Mouse (Mus musculus) forebrain, postnatal 0 days (tissue): ENCODE results near the gene Theg. TPM values are rescaled to one million over a fixed set of nuclear protein-coding genes. Genes with fewer than 3 reads are reported as not detected.

ENCODE experiments used
- ATAC-seq: fragments of 200-750 bp; cut with Nextera tagmentation; 2 replicates; pipeline ENCODE4 v1.8.0; 2017; ENCODE audit warnings: mild to moderate bottlenecking, moderate library complexity
- DNase-seq: peaks from one replicate; pipeline ENCODE4 v3.0.0-alpha.2; 2015
- H3K27ac ChIP-seq: fragments of 300-500 bp; sonication (generic); 2 replicates; pipeline ENCODE4 v1.5.1; 2014; ENCODE audit warnings: low read depth, mild to moderate bottlenecking, antibody characterized with exemption, low read length, moderate library complexity, mixed read lengths
- H3K27me3 ChIP-seq: fragments of 300-500 bp; sonication (generic); 2 replicates; pipeline ENCODE4 v1.6.1; 2014; ENCODE audit warnings: mild to moderate bottlenecking, low read length, mixed read lengths; ENCODE audit not compliant: insufficient read depth
- H3K36me3 ChIP-seq: fragments of 300-500 bp; sonication (generic); 2 replicates; pipeline ENCODE4 v1.6.1; 2014; ENCODE audit warnings: mild to moderate bottlenecking, moderate library complexity; ENCODE audit not compliant: insufficient read depth
- H3K4me1 ChIP-seq: fragments of 300-500 bp; sonication (generic); 2 replicates; pipeline ENCODE4 v1.6.1; 2014; ENCODE audit warnings: antibody characterized with exemption; ENCODE audit not compliant: insufficient read depth
- H3K4me2 ChIP-seq: fragments of 300-500 bp; sonication (generic); 2 replicates; pipeline ENCODE4 v1.6.1; 2014; ENCODE audit warnings: low read depth, mild to moderate bottlenecking, moderate library complexity
- H3K4me3 ChIP-seq: fragments of 300-500 bp; sonication (generic); 2 replicates; pipeline ENCODE4 v1.5.1; 2014; ENCODE audit warnings: low read depth, low read length, mixed read lengths
- H3K9ac ChIP-seq: fragments of 300-500 bp; sonication (generic); 2 replicates; pipeline ENCODE4 v1.6.1; 2014; ENCODE audit warnings: mild to moderate bottlenecking
- H3K9me3 ChIP-seq: fragments of 300-500 bp; sonication (generic); 2 replicates; pipeline ENCODE4 v1.6.1; 2016; ENCODE audit warnings: low read length
- CTCF ChIP-seq: sonication (generic); IDR thresholded peaks from 2 replicates; pipeline ENCODE4 v1.5.1; 2016; ENCODE audit warnings: antibody characterized with exemption, control low read depth, low read depth
- WGBS: fragments of 180-500 bp; shearing (Covaris S2); extraction: QIAGEN DNeasy Blood & Tissue Kit; methylation state at CpG from one replicate; pipeline ENCODE4 v1.1.7; 2014; 5-methylcytosine and 5-hydroxymethylcytosine counted together
- polyA plus RNA-seq: library from polyadenylated mRNA; unstranded; fragments of >200 nt; fragmentation: Nextera tagmentation; extraction: Ambion mirVana; gene quantifications from 2 replicates; pipeline ENCODE4 v1.2.1, GENCODE M21; 2015
- total RNA-seq: library from RNA; depleted of rRNA; stranded (reverse); fragments of >200 nt; gene quantifications from 2 replicates; pipeline ENCODE4 v1.2.3, GENCODE M21; 2014

Theg gene
- total and polyA plus RNA-seq, 2 experiments from 2014 or later = not detected

DNA sequence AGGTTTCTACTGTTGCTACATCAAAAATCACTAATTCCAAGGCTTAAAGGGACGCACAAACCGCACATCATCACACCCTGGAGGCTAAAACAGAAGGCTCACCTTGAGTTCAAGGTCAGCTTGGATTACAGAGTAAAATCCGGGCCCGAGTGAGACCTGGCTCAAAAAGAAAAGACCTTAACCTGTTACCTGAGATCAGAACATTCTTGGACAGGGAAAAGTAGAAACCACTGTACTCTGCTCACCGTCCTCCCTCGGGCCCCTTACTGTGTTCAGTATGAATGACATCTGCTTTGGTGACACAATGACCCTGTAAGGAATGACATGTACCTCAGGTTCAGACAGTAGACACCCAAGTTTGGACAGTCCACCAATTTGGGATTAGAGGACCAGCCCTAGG lies 12.3 kb downstream of the Theg start:
- 94% methylated on average over 6 of the region's 6 CpGs for WGBS
- no peak overlapping the region for H3K27ac ChIP-seq
- H3K4me1 ChIP-seq = no peaks in the 10 kb centered on the region
- no peaks in the 10 kb centered on the region for H3K9me3 ChIP-seq
- H3K9ac ChIP-seq = no peak overlapping the region
- ATAC-seq = no peak
- no peaks in the 10 kb centered on the region for H3K27me3 ChIP-seq
- TF ChIP-seq CTCF = no peak
- H3K4me2 ChIP-seq = no peak overlapping the region
- no peak for DNase-seq
- no peak overlapping the region for H3K4me3 ChIP-seq
- H3K36me3 ChIP-seq = no peaks in the 10 kb centered on the region

DNA sequence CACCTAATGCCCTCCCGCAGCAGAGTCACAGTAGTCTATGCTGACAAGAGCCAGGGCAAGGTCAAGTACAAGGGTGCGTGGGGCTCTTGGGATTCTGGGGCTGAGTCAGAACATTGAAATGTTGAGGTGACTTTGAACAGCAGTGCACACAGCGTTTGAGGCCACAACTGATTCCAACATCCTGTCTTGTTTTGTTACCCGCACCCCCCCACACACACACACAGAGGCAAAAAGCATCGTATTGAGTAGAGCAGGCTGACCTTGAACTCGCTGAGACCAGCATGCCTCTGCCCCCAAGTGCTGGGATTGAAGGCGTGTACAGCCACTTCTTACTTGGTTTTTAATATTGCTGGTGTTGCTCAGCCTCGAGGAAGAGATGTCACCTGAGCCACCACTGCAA lies 12.8 kb downstream of the Theg start:
- Histone ChIP-seq H3K9me3 (no peaks in the 10 kb centered on the region), H3K27ac (no peak overlapping the region), H3K4me1 (no peaks in the 10 kb centered on the region), H3K27me3 (no peaks in the 10 kb centered on the region), H3K4me3 (no peak overlapping the region), H3K4me2 (no peak overlapping the region), H3K36me3 (no peaks in the 10 kb centered on the region), H3K9ac (no peak overlapping the region)
- WGBS = 85% methylated on average over 8 of the region's 8 CpGs
- no peak for ATAC-seq
- DNase-seq = no peak
- TF ChIP-seq CTCF = no peak

DNA sequence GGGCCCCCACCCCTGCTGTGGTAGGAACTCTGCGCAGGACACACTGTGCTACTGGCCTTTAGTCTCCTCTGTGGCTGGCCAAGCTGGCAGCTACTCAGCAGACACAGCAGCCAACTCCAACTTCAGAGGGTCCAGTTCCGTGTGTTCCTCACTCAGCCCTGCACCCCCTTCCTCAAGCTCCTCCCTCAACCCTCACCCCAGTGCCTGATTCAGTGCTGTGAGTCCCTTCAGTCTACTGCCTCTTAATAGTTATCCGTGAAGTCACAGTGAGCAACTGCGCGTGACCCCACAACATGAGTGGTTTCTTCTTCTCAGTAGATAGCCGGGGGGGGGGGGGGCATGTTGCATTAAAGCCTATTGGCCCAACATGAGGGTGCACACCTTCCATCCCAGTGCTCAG lies 13.5 kb downstream of the Theg start:
- no peaks in the 10 kb centered on the region for H3K36me3 ChIP-seq
- H3K4me3 ChIP-seq = no peak overlapping the region
- ATAC-seq = no peak
- no peak for TF ChIP-seq CTCF
- no peak for DNase-seq
- H3K9me3 ChIP-seq = no peaks in the 10 kb centered on the region
- no peaks in the 10 kb centered on the region for H3K27me3 ChIP-seq
- H3K27ac ChIP-seq = no peak overlapping the region
- no peak overlapping the region for H3K4me2 ChIP-seq
- WGBS = 78% methylated on average over 6 of the region's 6 CpGs
- no peaks in the 10 kb centered on the region for H3K4me1 ChIP-seq
- no peak overlapping the region for H3K9ac ChIP-seq

DNA sequence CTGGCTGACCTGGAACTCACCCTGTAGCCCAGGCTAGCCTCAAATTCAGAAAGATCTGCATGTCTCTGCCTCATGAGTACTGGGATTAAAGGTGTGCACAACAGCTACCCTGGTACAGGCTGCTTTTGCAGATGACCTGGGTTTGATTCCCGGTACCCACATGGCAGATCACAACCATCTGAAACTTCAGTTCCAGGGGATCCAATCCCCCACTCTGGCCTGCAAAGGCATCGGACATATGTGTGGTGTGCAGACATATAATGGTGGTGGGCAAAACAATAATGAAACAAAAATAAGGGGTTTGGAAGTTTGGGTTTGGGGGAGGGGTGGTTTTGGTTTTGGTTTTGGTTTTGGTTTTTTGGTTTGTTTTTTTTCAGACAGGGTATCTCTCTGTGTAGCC lies 15.8 kb downstream of the Theg start:
- Histone ChIP-seq H3K4me2 (no peak overlapping the region), H3K27me3 (no peaks in the 10 kb centered on the region), H3K9me3 (no peaks in the 10 kb centered on the region), H3K27ac (no peak overlapping the region), H3K4me1 (no peaks in the 10 kb centered on the region), H3K4me3 (no peak overlapping the region), H3K36me3 (no peaks in the 10 kb centered on the region), H3K9ac (no peak overlapping the region)
- DNase-seq (no peak), ATAC-seq (no peak)
- no peak for TF ChIP-seq CTCF
- 96% methylated on average over 2 of the region's 2 CpGs for WGBS

- ATAC-seq = no peak
- 93% methylated on average over 5 of the region's 5 CpGs for WGBS
These were observed 17.2 kb downstream of the Theg start for GRCm38 (mm10) chr10:79569921-79570320.

DNA sequence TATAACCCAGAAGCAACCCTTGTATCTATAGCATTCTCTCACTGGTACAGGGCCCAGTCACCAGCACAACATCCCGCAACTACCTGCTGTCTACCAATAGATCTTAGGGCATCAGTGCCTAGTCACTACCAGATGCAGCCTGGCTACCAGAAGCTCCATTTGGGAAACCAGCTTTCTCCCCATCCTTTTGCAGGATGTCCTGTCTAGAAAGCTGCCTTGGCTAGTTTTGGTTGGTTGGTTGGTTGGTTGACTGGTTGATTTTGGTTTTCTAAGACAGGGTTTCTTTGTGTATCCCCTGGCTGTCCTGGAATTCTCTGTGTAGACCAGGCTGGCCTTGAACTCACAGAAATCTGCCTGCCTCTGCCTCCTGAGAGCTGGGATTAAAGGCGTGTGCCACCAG lies 27.4 kb downstream of the Theg start:
- no peaks in the 10 kb centered on the region for H3K36me3 ChIP-seq
- H3K27me3 ChIP-seq = no peaks in the 10 kb centered on the region
- DNase-seq (no peak), ATAC-seq (no peak)
- no peak overlapping the region for H3K4me2 ChIP-seq
- H3K9me3 ChIP-seq = 0 out of 2 replicates have a peak, but pooled peaks cover 3% of the 10 kb centered on the region
- TF ChIP-seq CTCF = no peak
- no peak overlapping the region for H3K9ac ChIP-seq
- no peak overlapping the region for H3K27ac ChIP-seq
- 91% methylated on average over 2 of the region's 2 CpGs for WGBS
- no peak overlapping the region for H3K4me3 ChIP-seq
- no peaks in the 10 kb centered on the region for H3K4me1 ChIP-seq

More at GRCm38 (mm10) chr10:79569921-79570320, 17.2 kb downstream of the Theg start:
- Histone ChIP-seq H3K27me3 (no peaks in the 10 kb centered on the region), H3K4me2 (no peak overlapping the region), H3K27ac (no peak overlapping the region), H3K36me3 (no peaks in the 10 kb centered on the region), H3K4me1 (no peaks in the 10 kb centered on the region), H3K9ac (no peak overlapping the region), H3K4me3 (no peak overlapping the region), H3K9me3 (no peaks in the 10 kb centered on the region)
- no peak for TF ChIP-seq CTCF
- DNase-seq = no peak

DNA sequence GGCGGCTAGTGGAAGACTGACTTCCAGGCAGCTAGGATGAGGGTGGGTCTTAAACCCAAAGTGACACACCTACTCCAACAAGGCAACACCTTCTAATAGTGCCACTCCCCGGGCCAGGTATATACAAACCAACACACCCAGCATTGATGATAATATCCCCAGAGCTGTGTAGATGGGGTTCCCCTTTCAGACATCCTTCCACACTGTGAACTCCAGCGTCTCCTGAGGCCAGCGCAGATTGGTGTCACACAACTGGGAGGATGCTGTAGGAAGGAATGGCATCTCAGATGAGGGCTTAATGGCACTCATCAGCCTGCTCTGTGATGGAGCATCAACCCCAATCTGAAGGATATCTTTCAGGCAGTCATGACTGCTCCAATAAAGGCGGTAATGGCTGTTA lies 29.6 kb downstream of the Theg start:
- H3K9me3 ChIP-seq = no peaks in the 10 kb centered on the region
- DNase-seq (no peak), ATAC-seq (no peak)
- H3K4me3 ChIP-seq = no peak overlapping the region
- H3K27me3 ChIP-seq = no peaks in the 10 kb centered on the region
- no peaks in the 10 kb centered on the region for H3K36me3 ChIP-seq
- 94% methylated on average over 5 of the region's 5 CpGs for WGBS
- no peak for TF ChIP-seq CTCF
- no peak overlapping the region for H3K4me2 ChIP-seq
- peaks cover 9% of the 10 kb centered on the region for H3K4me1 ChIP-seq
- no peak overlapping the region for H3K27ac ChIP-seq
- H3K9ac ChIP-seq = no peak overlapping the region

GRCm38 (mm10) chr10:79556951-79557350 lies 30.2 kb downstream of the Theg start:
- DNase-seq (no peak), ATAC-seq (no peak)
- H3K9ac ChIP-seq = no peak overlapping the region
- H3K36me3 ChIP-seq = no peaks in the 10 kb centered on the region
- H3K9me3 ChIP-seq = no peaks in the 10 kb centered on the region
- TF ChIP-seq CTCF = no peak
- no peaks in the 10 kb centered on the region for H3K27me3 ChIP-seq
- no peak overlapping the region for H3K4me3 ChIP-seq
- 88% methylated on average over 5 of the region's 5 CpGs for WGBS
- H3K4me1 ChIP-seq = peaks cover 9% of the 10 kb centered on the region
- no peak overlapping the region for H3K27ac ChIP-seq
- no peak overlapping the region for H3K4me2 ChIP-seq
